Mouse (Mus musculus) CD8-positive naive resting alpha-beta T cell, adult 2 months (primary cell): ENCODE results near the gene Plekhm2.

Experiments used
- DNase-seq, 2 experiments: peaks; one replicate each; pipeline ENCODE4 v3.0.0; 2022; ENCODE audit warnings: low read depth in 2 of 2, low spot score in 2 of 2

The Plekhm2 gene

GRCm38 (mm10) chr4:141609538-141609937 lies 55.2 kb downstream of the Plekhm2 start:
- DNase-seq: no peak

- DNase-seq: no peak
Measured at GRCm38 (mm10) chr4:141605861-141606260, 58.8 kb downstream of the Plekhm2 start, which contains the start of gene Fblim1. Gene Fblim1 (minus strand): TSS chr4:141606096.

GRCm38 (mm10) chr4:141605421-141605820 lies 59.3 kb downstream of the Plekhm2 start:
- DNase-seq: no peak

- DNase-seq: no peak
Measured at GRCm38 (mm10) chr4:141604493-141604892, 60.2 kb downstream of the Plekhm2 start.

GRCm38 (mm10) chr4:141603921-141604320 lies 60.8 kb downstream of the Plekhm2 start:
- no peak for DNase-seq

GRCm38 (mm10) chr4:141602523-141603223 lies 62.0 kb downstream of the Plekhm2 start:
- no peak for DNase-seq

- DNase-seq: no peak
Measured at GRCm38 (mm10) chr4:141601148-141601862, 63.4 kb downstream of the Plekhm2 start.

- no peak for DNase-seq
Measured at GRCm38 (mm10) chr4:141600364-141600763, 64.3 kb downstream of the Plekhm2 start.

- no peak for DNase-seq
Measured at GRCm38 (mm10) chr4:141599251-141600141, 65.2 kb downstream of the Plekhm2 start.

- no peak for DNase-seq
Measured at GRCm38 (mm10) chr4:141598894-141599250, 65.8 kb downstream of the Plekhm2 start.

GRCm38 (mm10) chr4:141598199-141598893 lies 66.4 kb downstream of the Plekhm2 start:
- no peak for DNase-seq

- no peak for DNase-seq
Measured at GRCm38 (mm10) chr4:141596700-141597328, 67.9 kb downstream of the Plekhm2 start.

GRCm38 (mm10) chr4:141595605-141596268 lies 69.0 kb downstream of the Plekhm2 start:
- DNase-seq: no peak

- DNase-seq: no peak
Measured at GRCm38 (mm10) chr4:141595138-141595537, 69.6 kb downstream of the Plekhm2 start.

- peak; percentile 10 to 24 for DNase-seq
Measured at GRCm38 (mm10) chr4:141591547-141591946, 73.2 kb downstream of the Plekhm2 start.

- no peak for DNase-seq
Measured at GRCm38 (mm10) chr4:141583919-141584318, 80.8 kb downstream of the Plekhm2 start.

- DNase-seq: no peak
Measured at GRCm38 (mm10) chr4:141581051-141581450, 83.6 kb downstream of the Plekhm2 start.

GRCm38 (mm10) chr4:141578833-141579232 lies 85.9 kb downstream of the Plekhm2 start:
- DNase-seq: no peak

- DNase-seq: no peak
Measured at GRCm38 (mm10) chr4:141576877-141577276, 87.8 kb downstream of the Plekhm2 start.

GRCm38 (mm10) chr4:141576404-141576803 lies 88.3 kb downstream of the Plekhm2 start:
- no peak for DNase-seq
